Mouse (Mus musculus) adrenal gland, adult 18-20 months (tissue): ENCODE data around the gene Gimap5. TPM values are rescaled to one million over a fixed set of nuclear protein-coding genes. Genes with fewer than 3 reads are reported as not detected.
A peak's percentile ranks its signal among the peaks of the same experiment; 100 is the strongest.

Experiments used
- DNase-seq, 2 experiments: peaks; one replicate each; pipeline ENCODE4 v3.0.0; 2021 to 2022; ENCODE audit warnings: low spot score in 2 of 2
- total RNA-seq, 2 experiments: library from RNA; stranded (reverse); gene quantifications; 1 replicate in 1 of 2; 2 replicates in 1 of 2; pipeline ENCODE4 v1.2.3; 2021

Gimap5 gene
- total RNA-seq, 2 experiments from 2014 or later = 12.1 to 12.4 TPM

GRCm38 (mm10) chr6:48738961-48739779 lies 6.8 kb upstream of the Gimap5 start, which contains the start of gene Gimap1:
TSS of gene Gimap1 (plus strand) at chr6:48739054.
- DNase-seq = peak in 1 of 2 experiments; percentile 35

- no peak for DNase-seq
These were observed 6.3 kb upstream of the Gimap5 start for GRCm38 (mm10) chr6:48739780-48740055.

GRCm38 (mm10) chr6:48740501-48741169 lies 5.4 kb upstream of the Gimap5 start:
- DNase-seq = no peak

GRCm38 (mm10) chr6:48741273-48741672 lies 4.7 kb upstream of the Gimap5 start:
- DNase-seq = no peak

- DNase-seq = no peak
These were observed 4.2 kb upstream of the Gimap5 start for GRCm38 (mm10) chr6:48741711-48742206.

- peak in 1 of 2 experiments; percentile 12 for DNase-seq
These were observed 3.3 kb upstream of the Gimap5 start for GRCm38 (mm10) chr6:48742422-48743351.

- no peak for DNase-seq
These were observed 507 bp upstream of the Gimap5 start for GRCm38 (mm10) chr6:48745490-48745889.

GRCm38 (mm10) chr6:48747091-48747966 lies 1.3 kb downstream of the Gimap5 start:
- no peak for DNase-seq

- DNase-seq = no peak
These were observed 17.7 kb downstream of the Gimap5 start for GRCm38 (mm10) chr6:48763567-48764270.

GRCm38 (mm10) chr6:48764496-48764895 lies 18.5 kb downstream of the Gimap5 start:
- no peak for DNase-seq

- no peak for DNase-seq
These were observed 22.3 kb downstream of the Gimap5 start for GRCm38 (mm10) chr6:48768178-48768869.

GRCm38 (mm10) chr6:48768933-48769332 lies 22.9 kb downstream of the Gimap5 start:
- DNase-seq = no peak

GRCm38 (mm10) chr6:48770696-48771095 lies 24.7 kb downstream of the Gimap5 start, which contains the start of gene Gimap3:
TSS of gene Gimap3 (minus strand) at chr6:48770851.
- no peak for DNase-seq

GRCm38 (mm10) chr6:48772030-48772429 lies 26.0 kb downstream of the Gimap5 start:
- DNase-seq = peak; percentile 86

- DNase-seq = no peak
These were observed 38.4 kb downstream of the Gimap5 start for GRCm38 (mm10) chr6:48784406-48784805.

GRCm38 (mm10) chr6:48785189-48785588 lies 39.2 kb downstream of the Gimap5 start:
- DNase-seq = no peak

- DNase-seq = no peak
These were observed 39.6 kb downstream of the Gimap5 start for GRCm38 (mm10) chr6:48785601-48786000.

GRCm38 (mm10) chr6:48787867-48788266 lies 41.9 kb downstream of the Gimap5 start:
- no peak for DNase-seq

- DNase-seq = no peak
These were observed 55.9 kb downstream of the Gimap5 start for GRCm38 (mm10) chr6:48801897-48802296.
